Mouse (Mus musculus): ENCODE data around the gene Gm4981.

DNA sequence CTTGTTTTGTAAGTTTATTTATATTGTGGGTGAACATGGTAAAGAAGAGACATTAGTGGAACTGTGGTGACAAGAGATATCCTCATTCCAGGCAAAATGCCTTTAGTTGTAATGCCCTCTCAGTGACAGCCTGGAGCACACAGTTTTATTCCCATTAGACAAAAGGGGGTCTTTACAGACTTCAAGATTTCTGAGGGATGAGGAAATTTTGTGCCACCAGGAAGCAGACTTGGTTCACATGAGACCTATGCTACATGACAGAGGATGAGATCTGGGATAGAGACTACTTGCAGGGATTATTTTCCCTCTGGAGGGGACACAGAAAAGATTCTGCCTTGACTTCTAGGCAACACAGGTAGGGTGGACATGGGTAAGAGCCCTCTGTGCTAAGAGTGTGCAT lies 22.0 kb downstream of the Gm4981 start:
- TF ChIP-seq CTCF (IDR thresholded peaks at IDR 0.05; ENCODE audit: extremely low read depth, insufficient read depth, insufficient read length, insufficient replicate concordance) (no peak), POLR2A (IDR thresholded peaks at IDR 0.05; ENCODE audit: low read depth, low read length) (no peak)
